Comparison of ENCODE assay signal across 24 mouse cellular contexts in genomic region chr12:80271806-80272205, GRCm38 (mm10). TPM values are rescaled to one million over a fixed set of nuclear protein-coding genes. Genes with fewer than 3 reads are reported as not detected.
DNase-seq lines count a peak whose midpoint lies in the region; TF ChIP-seq lines count a peak whose summit lies in the region.
"Had no signal": no experiment of that assay in that cellular context is flagged by ENCODE, and none has a peak within 500 bp of the region (broad histone marks: within the 10 kb centered on the region; RNA-seq: fewer than 3 reads in every experiment).

No protein-coding gene starts in this region.

- no peaks in the 10 kb centered on the region for H3K79me2 ChIP-seq in CH12.LX (replicated peaks; ENCODE audit: control insufficient read depth, extremely low read depth, insufficient read depth, poor library complexity, severe bottlenecking)

- no peak overlapping the region for H3K4me3 ChIP-seq in CH12.LX (replicated peaks in 1 of 3; ENCODE audit: low read depth in 2 of 3, low read length in 2 of 3, poor library complexity in 1 of 3)
- H3K4me3 ChIP-seq: embryonic facial prominence, embryonic 13.5 days; erythroblast, embryonic 14.5 days; forebrain, embryonic 12.5 days; gastrocnemius, adult 2 months; heart, embryonic 13.5 days; hindbrain, embryonic 12.5 days; limb, embryonic 12.5 days; midbrain, embryonic 10.5 days; neural tube, embryonic 15.5 days had no signal

- TF ChIP-seq CTCF in CH12.LX (conservative IDR thresholded peaks at IDR 0.05 in 1 of 2, IDR thresholded peaks at IDR 0.05 in 1 of 2; ENCODE audit: low read depth in 2 of 2, low read length in 2 of 2) = no peak

- no peak for TF ChIP-seq RAD21 in CH12.LX (IDR thresholded peaks at IDR 0.05; ENCODE audit: low read depth, low read length)

- peak overlapping the region; percentile 47; the same call in 1 of the 2 replicates for H3K4me2 ChIP-seq in CH12.LX (ENCODE audit: insufficient read depth, low read depth, poor library complexity, severe bottlenecking)
- H3K4me2 ChIP-seq: embryonic facial prominence, embryonic 13.5 days; forebrain, embryonic 12.5 days; heart, embryonic 13.5 days; hindbrain, embryonic 12.5 days; limb, embryonic 12.5 days; liver, embryonic 11.5 days; neural tube, embryonic 15.5 days had no signal

- in situ Hi-C loops in CH12.LX (cut with MboI; ENCODE audit: low pct_ligation_motif_present, low pct_unique_long_range_greater_than_20kb, low sequenced_read_pairs) = no loop called here

- TF ChIP-seq EP300 in CH12.LX (IDR thresholded peaks at IDR 0.05; ENCODE audit: low read length) = peak; percentile 9; the same call in 1 of the 2 replicates

- dilution Hi-C loops in CH12.LX (cut with MboI; ENCODE audit: extremely low pct_ligation_motif_present, extremely low pct_unique_long_range_greater_than_20kb, low sequenced_read_pairs) = no loop called here

- intact Hi-C loops in left cerebral cortex, postnatal 10 days (cut with DNase I) = no loop called here

- DNase-seq in A20 (ENCODE audit: low read depth, low spot score) (peak; percentile 11), CH12.LX (ENCODE audit: extremely low read depth) (peak; percentile 43)
- peak; percentile 62 for DNase-seq in induced T-regulatory cell, adult 2 months (ENCODE audit: low read depth)
- DNase-seq in thymus, postnatal 10 days (ENCODE audit: low spot score in 2 of 2) = peak; percentile 79 to 83
- no peak for DNase-seq in urinary bladder, postnatal 14 days (ENCODE audit: low spot score)
- no peak for DNase-seq in left cerebral cortex, postnatal 10 days (ENCODE audit: extremely low spot score in 1 of 2, low spot score in 2 of 2)
- DNase-seq in kidney, adult 8-10 months = no peak
- no peak for DNase-seq in layer of hippocampus, postnatal 14 days (ENCODE audit: low spot score in 2 of 2)
- DNase-seq: adrenal gland, adult 8-10 months; cerebellum, adult 2 months; cerebellum, postnatal 25 days; gastrocnemius, adult 2 months; kidney, adult 18-20 months; liver, postnatal 0 days; right cerebral cortex, adult 18-20 months had no signal

- no peaks in the 10 kb centered on the region for H3K9me3 ChIP-seq in CH12.LX (replicated peaks; ENCODE audit: low read length)
- H3K9me3 ChIP-seq: embryonic facial prominence, embryonic 13.5 days; forebrain, embryonic 12.5 days; heart, embryonic 13.5 days; hindbrain, embryonic 12.5 days; limb, embryonic 12.5 days; midbrain, embryonic 10.5 days; neural tube, embryonic 15.5 days had no signal

- peaks cover 2 to 49% of the 10 kb centered on the region in 2 experiments; a peak in 2 of 4 replicates for H3K4me1 ChIP-seq in CH12.LX (ENCODE audit: control insufficient read depth in 1 of 2, insufficient read depth in 2 of 2)

- no peak for TF ChIP-seq POLR2A in CH12.LX (IDR thresholded peaks at IDR 0.05; ENCODE audit: low read depth, low read length)

- H3K27me3 ChIP-seq in CH12.LX (replicated peaks) = no peaks in the 10 kb centered on the region
- H3K27me3 ChIP-seq: embryonic facial prominence, embryonic 13.5 days; forebrain, embryonic 12.5 days; heart, embryonic 13.5 days; hindbrain, embryonic 12.5 days; limb, embryonic 12.5 days; neural tube, embryonic 15.5 days had no signal

- no peak overlapping the region for H3K27ac ChIP-seq in CH12.LX (ENCODE audit: insufficient read depth, low read depth)
- H3K27ac ChIP-seq: embryonic facial prominence, embryonic 13.5 days; forebrain, embryonic 12.5 days; gastrocnemius, adult 2 months; hindbrain, embryonic 12.5 days; limb, embryonic 12.5 days; neural tube, embryonic 15.5 days had no signal

- no peak overlapping the region for H3K9ac ChIP-seq in CH12.LX (ENCODE audit: insufficient read depth, low read depth)
- H3K9ac ChIP-seq: embryonic facial prominence, embryonic 13.5 days; forebrain, embryonic 12.5 days; heart, embryonic 13.5 days; hindbrain, embryonic 12.5 days; limb, embryonic 12.5 days; liver, postnatal 0 days; neural tube, embryonic 15.5 days had no signal

- H3K36me3 ChIP-seq in CH12.LX (replicated peaks in 1 of 2; ENCODE audit: control insufficient read depth in 1 of 2, insufficient read depth in 1 of 2, low read length in 1 of 2) = no peaks in the 10 kb centered on the region
- H3K36me3 ChIP-seq: embryonic facial prominence, embryonic 13.5 days; forebrain, embryonic 12.5 days; heart, embryonic 13.5 days; hindbrain, embryonic 12.5 days; limb, embryonic 12.5 days; midbrain, embryonic 10.5 days; neural tube, embryonic 15.5 days had no signal

TF ChIP-seq in CH12.LX, 34 proteins besides CTCF, POLR2A, EP300 and RAD21:
- TF ChIP-seq IRF4 (IDR thresholded peaks at IDR 0.05; ENCODE audit: low read depth, low read length) (no peak), TCF12 (IDR thresholded peaks at IDR 0.05; ENCODE audit: low read depth, low read length) (no peak), CHD1 (IDR thresholded peaks at IDR 0.05; ENCODE audit: low read depth, low read length) (no peak), ZNF384 (IDR thresholded peaks at IDR 0.05; ENCODE audit: low read depth, low read length) (no peak), POLR2AphosphoS2 (IDR thresholded peaks at IDR 0.05; ENCODE audit: low read depth, low read length) (no peak), RCOR1 (conservative IDR thresholded peaks at IDR 0.05; ENCODE audit: low read depth, low read length) (no peak), SMC3 (IDR thresholded peaks at IDR 0.05; ENCODE audit: low read depth, low read length) (no peak), ZMIZ1 (IDR thresholded peaks at IDR 0.05; ENCODE audit: low read depth, low read length) (no peak), SIN3A (IDR thresholded peaks at IDR 0.05; ENCODE audit: low read length) (no peak), USF2 (conservative IDR thresholded peaks at IDR 0.05; ENCODE audit: low read depth, low read length) (no peak), MEF2A (IDR thresholded peaks at IDR 0.05; ENCODE audit: borderline replicate concordance, low read depth, low read length) (no peak), NELFE (IDR thresholded peaks at IDR 0.05; ENCODE audit: low read depth, low read length) (no peak), MAZ (IDR thresholded peaks at IDR 0.05; ENCODE audit: low read depth, low read length) (no peak), JUND (conservative IDR thresholded peaks at IDR 0.05; ENCODE audit: low read depth, low read length) (no peak), MYC (IDR thresholded peaks at IDR 0.05; ENCODE audit: low read depth, low read length) (no peak), USF1 (IDR thresholded peaks at IDR 0.05; ENCODE audit: low read depth, low read length) (no peak)

RNA-seq across cellular contexts. Expression of gene Actn1, which starts 11.6 kb away (rescaled TPM):
- total RNA-seq in CH12.LX (2012; rRNA removed) = 4.9 and 5.5 TPM in 2 replicates
- total RNA-seq in CH12.LX (2014; rRNA removed) = 2.4 and 2.7 TPM in 2 replicates
- 10.9 and 13.2 TPM in 2 replicates for polyA plus RNA-seq in CH12.LX (2012; ENCODE audit: insufficient read length, low read depth)
- 100 to 1,000 TPM in 1 of 2 experiments, 10 to 100 TPM in 1; 88.2 to 103 TPM for total RNA-seq in left cerebral cortex, postnatal 10 days (2021)
- 10 to 100 TPM; 86.0 to 91.2 TPM for total RNA-seq in layer of hippocampus, postnatal 14 days (2021)

Comparison
In these comparisons a context has a peak if more than half of its experiments do, and no peak if none do; other contexts are left out.
1. DNase-seq: peak in A20 (single experiment), CH12.LX (single experiment), induced T-regulatory cell, adult 2 months (single experiment) and thymus, postnatal 10 days (2 of 2); none in urinary bladder, postnatal 14 days (single experiment), left cerebral cortex, postnatal 10 days (0 of 2), kidney, adult 8-10 months (0 of 2) and layer of hippocampus, postnatal 14 days (0 of 2).
2. RNA of gene Actn1, which starts 11.6 kb away (total RNA-seq): 88.2 to 103 TPM in left cerebral cortex, postnatal 10 days and 86.0 to 91.2 TPM in layer of hippocampus, postnatal 14 days; 2.4 to 5.5 TPM in CH12.LX; every median in the first group is over 10 times any median in the second.